Mouse (Mus musculus) left cerebral cortex, postnatal 10 days (tissue): ENCODE data around the gene Cyp2w1. TPM values are rescaled to one million over a fixed set of nuclear protein-coding genes. Genes with fewer than 3 reads are reported as not detected.
A peak's percentile ranks its signal among the peaks of the same experiment; 100 is the strongest.
"Not testable (repeated sequence)": the region's sequence is repeated elsewhere in the genome, so short reads cannot be mapped to it uniquely, and the experiment has no call there.

Experiments used
- DNase-seq, 2 experiments: peaks; one replicate each; pipeline ENCODE4 v3.0.0; 2021 to 2022; ENCODE audit warnings: low spot score in 2 of 2, mixed read lengths in 1 of 2; ENCODE audit errors: extremely low spot score in 1 of 2
- intact Hi-C: fragments of 180-260 bp; cut with DNase I; formaldehyde crosslinking; loops from one replicate; pipeline ENCODE4 v1.15.1; 2025
- total RNA-seq, 2 experiments: library from RNA; stranded (reverse); gene quantifications; 2 replicates each; pipeline ENCODE4 v1.2.3; 2021

The Cyp2w1 gene
- total RNA-seq, 2 experiments from 2014 or later: not detected

- intact Hi-C loops: no loop called here
- DNase-seq: no peak
Observed at GRCm38 (mm10) chr5:139327634-139328020, 24.8 kb upstream of the Cyp2w1 start.

DNA sequence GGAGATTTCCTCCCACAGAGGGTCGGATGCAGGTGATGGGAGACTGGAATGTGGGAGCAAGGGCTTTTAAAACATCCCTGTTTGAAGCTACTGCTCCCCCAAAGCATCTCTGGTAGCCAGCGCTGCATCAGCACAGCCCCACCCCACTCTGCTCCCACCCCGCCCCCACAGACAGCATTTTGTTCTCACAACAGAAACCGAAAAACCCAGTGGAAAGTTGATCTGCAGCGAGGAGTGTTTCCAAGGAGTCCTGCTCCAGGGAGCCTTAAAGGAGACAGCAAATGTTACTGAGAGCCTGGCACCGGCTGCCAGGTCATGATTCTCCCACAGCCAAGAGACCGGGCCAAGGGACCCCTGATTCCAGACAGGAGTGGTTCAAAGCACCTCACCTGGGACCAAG lies 21.7 kb upstream of the Cyp2w1 start:
- no peak for DNase-seq
- intact Hi-C loops: loop anchor here (10.0 kb wide), 1 partner anchor 414 kb away; no protein-coding TSS in a partner anchor

DNA sequence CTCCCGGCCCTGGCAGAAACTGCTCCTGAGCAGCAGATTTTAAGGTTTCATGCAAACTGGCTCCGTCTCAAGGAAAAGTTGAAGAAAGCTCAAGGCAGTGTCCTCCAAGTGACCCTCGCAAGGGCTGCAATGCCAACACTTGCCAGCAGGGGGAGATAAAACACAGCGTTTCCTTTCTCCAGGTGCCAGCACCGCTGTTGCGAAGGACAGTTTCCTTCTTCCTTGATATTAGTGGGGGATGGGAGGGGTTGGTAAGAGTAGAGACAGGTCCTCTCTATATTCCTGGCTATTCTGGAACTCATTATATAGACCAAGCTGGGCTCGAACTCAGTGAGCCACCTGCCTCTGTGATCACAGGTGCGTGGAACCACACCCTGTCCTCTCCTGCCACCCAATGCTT lies 20.7 kb upstream of the Cyp2w1 start:
- intact Hi-C loops: loop anchor here (10.0 kb wide), 1 partner anchor 413 kb away; no protein-coding TSS in a partner anchor
- DNase-seq: peak; percentile 60 to 79

DNA sequence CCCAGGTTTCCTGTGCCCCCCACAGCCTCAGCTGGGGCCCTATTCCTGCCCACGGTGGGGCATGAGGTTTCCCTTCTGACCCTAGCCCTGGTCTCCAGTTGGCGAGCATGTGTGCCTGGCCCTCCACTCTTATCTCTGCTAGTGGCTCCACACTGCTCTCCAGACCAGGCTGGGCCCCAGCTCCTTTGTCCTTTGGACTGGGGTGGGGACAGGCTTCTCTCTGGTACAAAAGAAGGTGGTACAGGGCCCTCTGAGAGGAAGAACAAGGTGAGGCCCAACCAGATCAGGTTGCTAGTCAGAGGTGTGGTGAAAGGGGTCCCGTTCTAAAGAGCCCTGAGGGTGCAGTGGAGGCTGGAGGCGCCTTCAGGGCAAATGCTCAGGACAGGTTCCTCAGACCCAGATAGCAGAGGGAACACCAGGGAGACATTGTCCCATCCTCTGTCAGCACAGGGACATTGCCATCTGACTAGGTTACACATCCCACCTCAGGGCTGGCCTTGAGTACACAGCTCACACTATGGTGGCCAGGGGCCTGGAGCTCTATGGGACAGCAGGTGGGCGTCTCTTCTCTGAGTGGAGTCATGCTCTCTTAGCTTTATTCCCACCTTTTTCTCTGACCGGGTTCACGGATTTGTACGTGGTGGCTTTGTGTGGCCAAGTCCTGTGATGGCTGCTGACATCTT lies 19.7 kb upstream of the Cyp2w1 start:
- no peak for DNase-seq
- intact Hi-C loops: loop anchor here (10.0 kb wide), 1 partner anchor 412 kb away; no protein-coding TSS in a partner anchor

DNA sequence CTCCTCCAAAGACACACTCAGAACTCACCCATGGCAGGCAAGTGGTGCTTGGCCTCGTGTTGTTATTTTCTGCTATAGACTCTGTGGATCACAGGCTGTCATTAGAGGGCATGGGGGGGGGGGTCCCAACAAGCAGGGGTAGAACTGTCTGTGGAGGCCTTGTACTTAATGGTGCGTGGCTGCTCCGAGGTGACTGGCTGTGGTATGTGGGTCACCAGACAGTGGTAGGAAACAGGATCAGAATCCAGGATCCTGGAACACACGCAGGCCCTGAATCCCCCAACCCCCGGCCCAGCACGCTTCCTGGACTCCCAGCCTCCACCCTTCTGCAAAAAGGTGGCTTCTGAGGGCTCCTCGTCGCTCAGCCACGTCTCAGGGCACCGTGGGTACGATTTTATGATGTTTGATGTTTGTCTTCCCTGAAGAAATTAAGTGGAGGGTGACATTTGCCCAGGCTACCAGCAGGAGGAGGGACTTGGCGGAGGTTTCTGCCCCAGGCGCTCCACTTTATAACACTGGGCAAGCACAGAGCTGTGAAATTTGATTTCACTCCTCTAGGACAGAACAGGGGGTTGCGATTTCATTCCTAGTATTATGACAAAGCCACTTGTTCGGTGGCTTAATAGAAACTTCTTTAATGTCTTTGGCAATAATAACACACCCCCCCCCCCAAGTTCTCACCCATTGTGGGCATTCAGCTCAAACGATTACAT lies 19.0 kb upstream of the Cyp2w1 start:
- intact Hi-C loops: loop anchor here (10.0 kb wide), 1 partner anchor 411 kb away; no protein-coding TSS in a partner anchor
- no peak for DNase-seq

- not testable (repeated sequence) for DNase-seq
- intact Hi-C loops: loop anchor here (10.0 kb wide), 1 partner anchor 410 kb away; no protein-coding TSS in a partner anchor
Observed at GRCm38 (mm10) chr5:139334394-139334793, 18.0 kb upstream of the Cyp2w1 start.

DNA sequence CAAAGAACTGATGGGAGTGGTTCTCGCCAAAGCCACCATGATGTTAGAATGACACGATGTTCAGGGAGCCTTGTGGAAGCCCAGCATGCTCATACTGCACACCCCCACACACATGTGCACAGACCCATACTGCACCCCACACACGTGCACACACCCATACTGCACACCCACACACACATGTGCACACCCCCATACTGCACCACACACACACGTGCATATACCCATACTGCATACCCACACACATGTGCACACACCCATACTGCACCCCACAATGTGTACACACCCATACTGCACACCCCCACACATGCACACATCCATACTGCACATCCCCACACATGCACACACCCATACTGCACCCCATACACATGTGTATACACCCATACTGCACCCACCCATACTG lies 16.8 kb upstream of the Cyp2w1 start:
- no peak for DNase-seq
- intact Hi-C loops: loop anchor here (10.0 kb wide), 1 partner anchor 409 kb away; no protein-coding TSS in a partner anchor

GRCm38 (mm10) chr5:139337826-139338370 lies 14.5 kb upstream of the Cyp2w1 start:
- intact Hi-C loops: loop anchor here (10.0 kb wide), 1 partner anchor 407 kb away; no protein-coding TSS in a partner anchor
- peak in 1 of 2 experiments; percentile 73 for DNase-seq

DNA sequence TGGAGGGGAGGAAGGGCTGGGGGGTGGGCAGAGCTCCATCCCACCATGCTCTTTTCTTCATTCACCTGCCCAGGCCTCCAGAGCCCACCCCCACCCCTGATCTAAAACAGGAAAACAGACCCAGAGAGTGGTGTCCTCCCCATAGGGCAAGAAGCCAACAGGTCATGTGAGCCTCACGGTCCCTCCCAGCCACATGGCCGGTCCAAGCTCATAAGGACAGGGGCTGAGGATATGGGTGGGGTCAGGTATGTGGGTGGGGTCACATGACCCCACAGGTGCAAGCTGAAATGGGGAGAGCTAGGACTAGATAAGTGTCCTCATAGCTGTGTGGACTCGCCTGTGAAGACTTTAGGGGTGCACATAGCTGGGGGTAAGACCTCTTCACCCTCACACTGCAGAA lies 14.0 kb upstream of the Cyp2w1 start:
- no peak for DNase-seq
- intact Hi-C loops: loop anchor here (10.0 kb wide), 1 partner anchor 406 kb away; no protein-coding TSS in a partner anchor

DNA sequence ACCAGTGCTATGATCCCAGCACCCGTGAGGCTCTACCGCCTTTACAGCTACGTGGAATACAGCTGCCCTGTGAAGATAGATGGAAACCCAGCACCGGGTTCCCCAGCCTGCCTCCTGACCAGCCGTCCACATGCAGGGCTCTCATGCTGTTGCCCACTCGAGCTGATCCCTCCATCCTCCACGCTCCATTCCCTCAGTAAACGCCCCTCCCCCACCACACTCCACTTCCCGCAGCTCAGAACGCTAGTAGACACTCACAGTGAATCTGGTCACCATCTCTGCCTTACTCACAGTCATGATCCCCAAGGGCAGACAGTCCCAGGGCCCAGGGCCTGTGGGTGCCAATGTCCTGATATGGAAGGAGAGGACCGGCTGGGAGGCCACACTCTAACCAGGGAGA lies 13.5 kb upstream of the Cyp2w1 start:
- DNase-seq: no peak
- intact Hi-C loops: loop anchor here (10.0 kb wide), 1 partner anchor 406 kb away; no protein-coding TSS in a partner anchor

DNA sequence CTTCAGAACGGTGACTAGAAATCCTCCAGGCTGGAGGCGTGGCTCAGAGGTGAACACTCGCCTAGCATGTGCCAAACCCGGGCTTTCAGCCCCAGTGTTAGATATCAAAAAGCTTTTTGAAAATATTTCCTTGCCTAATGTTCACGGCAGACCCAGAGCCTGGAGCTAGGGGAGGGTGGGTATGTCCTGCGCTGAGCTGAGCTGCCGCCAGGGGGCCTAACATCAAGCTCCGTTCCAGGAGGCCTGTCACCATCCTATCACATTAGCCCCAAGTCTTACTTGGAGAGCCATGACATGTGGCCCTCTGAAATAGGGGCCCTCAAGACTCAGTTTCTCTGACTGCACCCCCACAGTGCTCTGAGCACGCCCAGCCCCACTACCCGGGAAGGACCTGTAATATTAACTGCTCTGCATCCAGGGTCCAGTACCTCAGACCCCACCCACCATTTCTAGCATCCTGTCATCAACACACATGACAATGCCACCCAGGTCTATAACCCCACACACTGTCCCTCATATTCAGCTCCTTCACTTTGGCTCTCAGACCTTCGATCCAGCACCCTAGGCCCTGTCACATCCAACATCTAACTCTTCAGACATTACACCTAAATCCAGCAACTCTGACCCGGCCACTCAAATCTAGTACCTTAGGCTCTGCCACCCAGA lies 8.3 kb upstream of the Cyp2w1 start:
- intact Hi-C loops: loop anchor here (10.0 kb wide), 1 partner anchor 331 kb away; no protein-coding TSS in a partner anchor
- DNase-seq: peak; percentile 64 to 84

DNA sequence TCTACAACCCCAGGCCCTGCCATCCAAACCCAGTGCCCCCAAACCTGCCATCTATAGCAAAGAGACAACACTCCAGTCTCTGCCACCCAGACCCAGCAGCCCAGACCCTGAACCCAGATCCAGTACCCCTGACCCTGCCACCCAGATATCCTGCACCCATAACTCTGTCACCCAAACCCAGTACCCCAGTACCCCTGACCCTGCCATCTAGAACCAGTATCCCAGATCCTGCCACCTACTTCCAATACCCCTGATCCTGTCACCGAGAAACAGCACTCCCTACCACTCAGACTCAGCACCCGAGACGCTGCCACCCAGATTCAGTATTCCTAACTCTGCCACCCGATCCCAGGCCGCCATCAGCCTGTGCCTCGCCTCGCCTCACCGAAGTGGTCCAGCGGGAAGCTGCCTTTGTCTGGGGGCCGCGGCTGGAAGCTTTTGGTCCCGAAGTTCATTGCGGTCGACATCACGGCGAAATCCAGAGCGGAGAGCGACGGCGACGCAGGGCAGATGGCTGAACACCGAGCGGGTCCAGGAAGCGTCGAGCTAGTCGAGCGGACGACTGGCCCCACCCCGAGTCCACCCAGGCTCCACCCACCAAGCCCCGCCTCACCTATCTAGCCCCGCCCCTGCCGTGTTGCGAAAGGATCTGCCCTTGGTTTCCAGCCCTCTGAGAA lies 7.6 kb upstream of the Cyp2w1 start:
- intact Hi-C loops: loop anchor here (10.0 kb wide), 1 partner anchor 330 kb away; no protein-coding TSS in a partner anchor
- DNase-seq: peak; percentile 88 to 95

DNA sequence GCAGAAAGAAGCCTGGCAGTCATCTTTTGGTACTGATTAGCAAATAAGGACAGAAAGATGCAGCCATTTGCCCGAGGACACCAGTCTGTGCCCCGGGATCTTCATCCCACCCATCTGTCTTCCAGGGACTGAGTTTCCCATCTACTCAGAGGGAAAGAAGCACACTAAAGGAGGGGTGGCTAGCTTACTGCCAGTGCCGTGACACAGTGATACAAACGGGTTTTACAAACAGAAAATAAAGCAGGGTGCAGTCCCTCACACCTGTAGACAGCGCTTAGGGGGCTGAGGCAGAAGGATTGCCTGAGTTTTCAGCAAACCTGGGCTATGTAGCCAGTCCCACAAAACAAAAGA lies 7.1 kb upstream of the Cyp2w1 start:
- DNase-seq: no peak
- intact Hi-C loops: loop anchor here (10.0 kb wide), 1 partner anchor 329 kb away; no protein-coding TSS in a partner anchor

- intact Hi-C loops: loop anchor here (10.0 kb wide), 1 partner anchor 328 kb away; no protein-coding TSS in a partner anchor
- DNase-seq: no peak
Observed at GRCm38 (mm10) chr5:139347225-139347624, 5.2 kb upstream of the Cyp2w1 start.

- intact Hi-C loops: loop anchor here (10.0 kb wide), 1 partner anchor 325 kb away; no protein-coding TSS in a partner anchor
- DNase-seq: no peak
Observed at GRCm38 (mm10) chr5:139349713-139350112, 2.7 kb upstream of the Cyp2w1 start.

- intact Hi-C loops: no loop called here
- DNase-seq: no peak
Observed at GRCm38 (mm10) chr5:139351134-139351533, 1.3 kb upstream of the Cyp2w1 start, which contains the start of gene Cox19. Cox19 (minus strand) TSS chr5:139351418.

DNA sequence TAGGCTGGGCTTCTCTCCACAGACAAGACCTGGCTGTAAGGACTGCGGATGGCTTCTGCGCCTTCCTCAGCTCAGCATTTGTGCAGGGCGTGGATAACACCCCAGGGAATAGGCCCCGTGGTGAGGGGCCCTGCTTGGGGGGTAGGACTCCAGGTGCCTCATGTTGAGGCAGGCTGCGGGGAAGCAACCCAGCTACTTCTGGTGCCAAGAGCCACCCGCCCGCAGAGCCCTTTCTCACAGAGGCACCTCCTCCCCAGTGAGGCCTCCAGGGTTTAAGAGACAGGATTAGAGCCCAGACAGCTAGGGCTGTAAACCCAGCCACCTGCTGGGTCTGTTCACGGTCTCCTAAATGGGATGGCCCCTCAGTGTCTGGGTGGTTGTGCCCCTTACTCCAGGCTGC lies 789 bp upstream of the Cyp2w1 start:
- intact Hi-C loops: no loop called here

GRCm38 (mm10) chr5:139353496-139353895 lies 1.1 kb downstream of the Cyp2w1 start:
- intact Hi-C loops: no loop called here
- no peak for DNase-seq

More for the DNA sequence above, 789 bp upstream of the Cyp2w1 start:
- no peak for DNase-seq
